Mouse (Mus musculus) embryo, embryonic 10 days (tissue): ENCODE data around the gene Rabepk.
"Not testable (repeated sequence)": the region's sequence is repeated elsewhere in the genome, so short reads cannot be mapped to it uniquely, and the experiment has no call there.

Experiments used
- DNase-seq: peaks from one replicate; pipeline ENCODE4 v3.0.0-alpha.2; 2015; ENCODE audit warnings: low spot score

The Rabepk gene

GRCm38 (mm10) chr2:34762872-34763271, 36.8 kb downstream of the Rabepk start:
- DNase-seq, result no peak

GRCm38 (mm10) chr2:34762174-34762573, 37.5 kb downstream of the Rabepk start:
- no peak for DNase-seq

GRCm38 (mm10) chr2:34761272-34761671, 38.4 kb downstream of the Rabepk start:
- DNase-seq, result not testable (repeated sequence)

GRCm38 (mm10) chr2:34757341-34757740, 42.4 kb downstream of the Rabepk start:
- no peak for DNase-seq

GRCm38 (mm10) chr2:34754551-34755358, 45.0 kb downstream of the Rabepk start, which contains the start of gene Gapvd1:
TSS of gene Gapvd1 (minus strand) at chr2:34755232.
- DNase-seq, result peak; percentile 73

GRCm38 (mm10) chr2:34753811-34754550, 45.7 kb downstream of the Rabepk start:
- peak; percentile 91 for DNase-seq

- no peak for DNase-seq
Measured at GRCm38 (mm10) chr2:34750245-34750644, 49.5 kb downstream of the Rabepk start.

- DNase-seq, result no peak
Measured at GRCm38 (mm10) chr2:34748479-34748878, 51.2 kb downstream of the Rabepk start.

GRCm38 (mm10) chr2:34745673-34746072, 54.0 kb downstream of the Rabepk start:
- DNase-seq, result no peak

GRCm38 (mm10) chr2:34744476-34744875, 55.2 kb downstream of the Rabepk start:
- no peak for DNase-seq

GRCm38 (mm10) chr2:34742675-34743074, 57.0 kb downstream of the Rabepk start:
- no peak for DNase-seq

GRCm38 (mm10) chr2:34741390-34742159, 58.1 kb downstream of the Rabepk start:
- no peak for DNase-seq

GRCm38 (mm10) chr2:34739684-34740391, 59.9 kb downstream of the Rabepk start:
- no peak for DNase-seq

- DNase-seq, result no peak
Measured at GRCm38 (mm10) chr2:34737911-34738310, 61.8 kb downstream of the Rabepk start.

GRCm38 (mm10) chr2:34736626-34737025, 63.1 kb downstream of the Rabepk start:
- no peak for DNase-seq
